Mouse (Mus musculus) frontal cortex, adult (tissue): ENCODE measurements around the gene Fhdc1.

Source experiments
- ATAC-seq: cut with Nextera tagmentation; 2 replicates; pipeline ENCODE4 v1.9.2; 2017; ENCODE audit warnings: mild to moderate bottlenecking, moderate library complexity, mixed read lengths; ENCODE audit not compliant: low TSS enrichment

Fhdc1 gene

GRCm38 (mm10) chr3:84480006-84480897 is at the start of gene Fhdc1:
Fhdc1 (minus strand) TSS chr3:84480429.
- peak; percentile 58 for ATAC-seq

GRCm38 (mm10) chr3:84529021-84529420 is 48.8 kb upstream of the Fhdc1 start:
- ATAC-seq = no peak

GRCm38 (mm10) chr3:84524952-84525351 is 44.7 kb upstream of the Fhdc1 start:
- ATAC-seq = no peak

GRCm38 (mm10) chr3:84516163-84516562 is 35.9 kb upstream of the Fhdc1 start:
- ATAC-seq = no peak

- ATAC-seq = no peak
These were observed 32.7 kb upstream of the Fhdc1 start for GRCm38 (mm10) chr3:84512774-84513515.

- no peak for ATAC-seq
These were observed 25.0 kb upstream of the Fhdc1 start for GRCm38 (mm10) chr3:84505193-84505592.

GRCm38 (mm10) chr3:84504291-84504690 is 24.1 kb upstream of the Fhdc1 start:
- ATAC-seq = no peak

- ATAC-seq = no peak
These were observed 21.9 kb upstream of the Fhdc1 start for GRCm38 (mm10) chr3:84502101-84502500.

- no peak for ATAC-seq
These were observed 20.3 kb upstream of the Fhdc1 start for GRCm38 (mm10) chr3:84500491-84500890.

- ATAC-seq = no peak
These were observed 17.5 kb upstream of the Fhdc1 start for GRCm38 (mm10) chr3:84497718-84498117.

GRCm38 (mm10) chr3:84492657-84493056 is 12.4 kb upstream of the Fhdc1 start:
- ATAC-seq = no peak

- ATAC-seq = no peak
These were observed 11.9 kb upstream of the Fhdc1 start for GRCm38 (mm10) chr3:84492148-84492547.

- ATAC-seq = peak; percentile 62
These were observed 8.5 kb upstream of the Fhdc1 start for GRCm38 (mm10) chr3:84488716-84489115.

- no peak for ATAC-seq
These were observed 4.7 kb upstream of the Fhdc1 start for GRCm38 (mm10) chr3:84484891-84485290.

GRCm38 (mm10) chr3:84484333-84484732 is 4.1 kb upstream of the Fhdc1 start:
- ATAC-seq = no peak

GRCm38 (mm10) chr3:84482121-84482520 is 1.9 kb upstream of the Fhdc1 start:
- no peak for ATAC-seq

- ATAC-seq = peak; percentile 51
These were observed 875 bp upstream of the Fhdc1 start for GRCm38 (mm10) chr3:84481104-84481503.

- peak; percentile 64 for ATAC-seq
These were observed 780 bp downstream of the Fhdc1 start for GRCm38 (mm10) chr3:84479293-84480005.

- ATAC-seq = no peak
These were observed 1.3 kb downstream of the Fhdc1 start for GRCm38 (mm10) chr3:84478896-84479292.

- no peak for ATAC-seq
These were observed 2.0 kb downstream of the Fhdc1 start for GRCm38 (mm10) chr3:84478195-84478594.

GRCm38 (mm10) chr3:84477498-84477897 is 2.7 kb downstream of the Fhdc1 start:
- no peak for ATAC-seq
